Mouse (Mus musculus): ENCODE data around the gene Otol1. TPM values are rescaled to one million over a fixed set of nuclear protein-coding genes. Genes with fewer than 3 reads are reported as not detected.

Otol1 gene
- polyA plus RNA-seq (2012; fragmentation: generic; extraction: Trizol), result not detected

DNA sequence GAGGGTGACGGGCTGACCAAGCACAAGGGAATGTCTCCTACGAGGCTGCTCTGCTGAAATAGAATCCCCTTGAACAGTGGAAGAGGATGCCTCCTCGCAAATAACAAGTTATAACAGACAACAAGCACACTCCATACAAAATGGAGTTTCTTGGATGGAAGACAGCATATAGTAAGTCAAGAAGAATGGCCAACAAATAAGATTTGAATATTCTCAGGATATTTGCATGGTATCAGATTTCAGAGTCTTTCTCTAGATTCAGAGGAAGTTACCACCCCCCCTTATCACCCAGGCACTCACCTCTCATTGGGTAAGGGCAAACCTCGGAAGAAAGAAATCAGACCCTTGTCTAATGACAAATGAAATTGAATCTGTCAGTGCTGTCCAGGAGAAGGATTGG lies at the start of gene Otol1:
Gene Otol1, plus strand, starts transcription at position 301 of the 400 bp plus-strand sequence.

Other genes with a start within 250 kb of the Otol1 start
- gene Sptssb, start 147.7 kb upstream of the Otol1 start, polyA plus RNA-seq (2012; fragmentation: generic; extraction: Trizol), result not detected

Measured in C3H10T1/2 (cell line).